Mouse (Mus musculus): ENCODE measurements around the gene Tnxb. TPM values are rescaled to one million over a fixed set of nuclear protein-coding genes. Genes with fewer than 3 reads are reported as not detected.

The Tnxb gene
- polyA plus RNA-seq, 1 experiment from 2014 or later: 3.0 TPM

GRCm38 (mm10) chr17:34644608-34645007, 25.7 kb upstream of the Tnxb start, which contains the start of gene Fkbpl:
Fkbpl (plus strand) TSS chr17:34644764.
- H3K9me3 ChIP-seq (ENCODE audit: control insufficient read depth, low read length): no peaks in the 10 kb centered on the region
- peak within 1 kb of the TSS; percentile 69 for H3K4me2 ChIP-seq (ENCODE audit: low read length)
- peak within 1 kb of the TSS; percentile 80 for H3K9ac ChIP-seq (ENCODE audit: low read length)
- H3K36me3 ChIP-seq (ENCODE audit: control insufficient read depth, insufficient read depth, low read length): peaks cover 9% of the 10 kb centered on the region
- H3K4me3 ChIP-seq (ENCODE audit: control insufficient read depth in 1 of 2, insufficient read depth in 1 of 2, low read depth in 1 of 2, low read length in 2 of 2): peak within 1 kb of the TSS; percentile 60 to 75
- 2% methylated on average over 16 of the region's 16 CpGs for WGBS
- H3K4me1 ChIP-seq (ENCODE audit: control insufficient read depth in 2 of 2, insufficient read depth in 2 of 2, low read length in 2 of 2): peaks cover 10 to 31% of the 10 kb centered on the region in 2 experiments
- no peaks in the 10 kb centered on the region for H3K27me3 ChIP-seq (ENCODE audit: control insufficient read depth, insufficient read depth, low read length)
- H3K27ac ChIP-seq (replicated peaks in 1 of 2; ENCODE audit: control insufficient read depth in 1 of 2, insufficient read depth in 1 of 2, low read depth in 2 of 2, low read length in 2 of 2): peak within 1 kb of the TSS; percentile 67 to 69
- peak; percentile 73 for ATAC-seq (ENCODE audit: insufficient number of reproducible peaks, insufficient read depth, low FRiP score, low read depth)

GRCm38 (mm10) chr17:34645256-34645829, 25.0 kb upstream of the Tnxb start:
- H3K4me1 ChIP-seq (ENCODE audit: control insufficient read depth in 2 of 2, insufficient read depth in 2 of 2, low read length in 2 of 2): peaks cover 10 to 31% of the 10 kb centered on the region in 2 experiments
- peak overlapping the region; percentile 80 for H3K9ac ChIP-seq (ENCODE audit: low read length)
- H3K27ac ChIP-seq (replicated peaks in 1 of 2; ENCODE audit: control insufficient read depth in 1 of 2, insufficient read depth in 1 of 2, low read depth in 2 of 2, low read length in 2 of 2): peak overlapping the region in 1 of 2 experiments; percentile 69; a peak in 2 of 4 replicates
- H3K4me2 ChIP-seq (ENCODE audit: low read length): peak overlapping the region; percentile 69
- no peak for ATAC-seq (ENCODE audit: insufficient number of reproducible peaks, insufficient read depth, low FRiP score, low read depth)
- no peaks in the 10 kb centered on the region for H3K27me3 ChIP-seq (ENCODE audit: control insufficient read depth, insufficient read depth, low read length)
- H3K4me3 ChIP-seq (ENCODE audit: control insufficient read depth in 1 of 2, insufficient read depth in 1 of 2, low read depth in 1 of 2, low read length in 2 of 2): peak overlapping the region; percentile 60 to 75
- peaks cover 16% of the 10 kb centered on the region for H3K36me3 ChIP-seq (ENCODE audit: control insufficient read depth, insufficient read depth, low read length)
- H3K9me3 ChIP-seq (ENCODE audit: control insufficient read depth, low read length): no peaks in the 10 kb centered on the region
- WGBS: 35% methylated on average over 10 of the region's 10 CpGs

- no peaks in the 10 kb centered on the region for H3K27me3 ChIP-seq (ENCODE audit: control insufficient read depth, insufficient read depth, low read length)
- no peak overlapping the region; a peak in 1 of 4 replicates for H3K4me3 ChIP-seq (ENCODE audit: control insufficient read depth in 1 of 2, insufficient read depth in 1 of 2, low read depth in 1 of 2, low read length in 2 of 2)
- H3K4me2 ChIP-seq (ENCODE audit: low read length): peak overlapping the region; percentile 69
- H3K36me3 ChIP-seq (ENCODE audit: control insufficient read depth, insufficient read depth, low read length): peaks cover 23% of the 10 kb centered on the region
- no peak for ATAC-seq (ENCODE audit: insufficient number of reproducible peaks, insufficient read depth, low FRiP score, low read depth)
- no peak overlapping the region for H3K27ac ChIP-seq (replicated peaks in 1 of 2; ENCODE audit: control insufficient read depth in 1 of 2, insufficient read depth in 1 of 2, low read depth in 2 of 2, low read length in 2 of 2)
- 83% methylated on average over 30 of the region's 30 CpGs for WGBS
- H3K9ac ChIP-seq (ENCODE audit: low read length): no peak overlapping the region
- no peaks in the 10 kb centered on the region for H3K9me3 ChIP-seq (ENCODE audit: control insufficient read depth, low read length)
- H3K4me1 ChIP-seq (ENCODE audit: control insufficient read depth in 2 of 2, insufficient read depth in 2 of 2, low read length in 2 of 2): peaks cover 10 to 26% of the 10 kb centered on the region in 2 experiments
These were observed 24.4 kb upstream of the Tnxb start for GRCm38 (mm10) chr17:34645831-34646511.

GRCm38 (mm10) chr17:34646906-34647787, 23.2 kb upstream of the Tnxb start, which contains the start of gene Atf6b:
Atf6b (plus strand) TSS chr17:34647146.
- peak within 1 kb of the TSS in 1 of 2 experiments; percentile 58; a peak in 1 of 4 replicates for H3K27ac ChIP-seq (replicated peaks in 1 of 2; ENCODE audit: control insufficient read depth in 1 of 2, insufficient read depth in 1 of 2, low read depth in 2 of 2, low read length in 2 of 2)
- no peaks in the 10 kb centered on the region for H3K27me3 ChIP-seq (ENCODE audit: control insufficient read depth, insufficient read depth, low read length)
- H3K4me3 ChIP-seq (ENCODE audit: control insufficient read depth in 1 of 2, insufficient read depth in 1 of 2, low read depth in 1 of 2, low read length in 2 of 2): peak within 1 kb of the TSS; percentile 67 to 94
- ATAC-seq (ENCODE audit: insufficient number of reproducible peaks, insufficient read depth, low FRiP score, low read depth): peak; percentile 95
- peak within 1 kb of the TSS; percentile 85 for H3K4me2 ChIP-seq (ENCODE audit: low read length)
- peak within 1 kb of the TSS; percentile 88 for H3K9ac ChIP-seq (ENCODE audit: low read length)
- peaks cover 33% of the 10 kb centered on the region for H3K36me3 ChIP-seq (ENCODE audit: control insufficient read depth, insufficient read depth, low read length)
- H3K9me3 ChIP-seq (ENCODE audit: control insufficient read depth, low read length): no peaks in the 10 kb centered on the region
- H3K4me1 ChIP-seq (ENCODE audit: control insufficient read depth in 2 of 2, insufficient read depth in 2 of 2, low read length in 2 of 2): peaks cover 9 to 25% of the 10 kb centered on the region in 2 experiments
- WGBS: under 1% methylated on average over 66 of the region's 66 CpGs

- Histone ChIP-seq H3K9me3 (ENCODE audit: control insufficient read depth, low read length) (no peaks in the 10 kb centered on the region), H3K27ac (replicated peaks in 1 of 2; ENCODE audit: control insufficient read depth in 1 of 2, insufficient read depth in 1 of 2, low read depth in 2 of 2, low read length in 2 of 2) (no peak overlapping the region), H3K27me3 (ENCODE audit: control insufficient read depth, insufficient read depth, low read length) (no peaks in the 10 kb centered on the region), H3K4me1 (ENCODE audit: control insufficient read depth in 2 of 2, insufficient read depth in 2 of 2, low read length in 2 of 2) (peaks cover 9 to 25% of the 10 kb centered on the region in 2 experiments), H3K36me3 (ENCODE audit: control insufficient read depth, insufficient read depth, low read length) (peaks cover 45% of the 10 kb centered on the region), H3K4me2 (ENCODE audit: low read length) (peak overlapping the region; percentile 85), H3K9ac (ENCODE audit: low read length) (peak overlapping the region; percentile 88), H3K4me3 (ENCODE audit: control insufficient read depth in 1 of 2, insufficient read depth in 1 of 2, low read depth in 1 of 2, low read length in 2 of 2) (no peak overlapping the region)
- 84% methylated on average over 16 of the region's 16 CpGs for WGBS
- no peak for ATAC-seq (ENCODE audit: insufficient number of reproducible peaks, insufficient read depth, low FRiP score, low read depth)
These were observed 22.0 kb upstream of the Tnxb start for GRCm38 (mm10) chr17:34648141-34648890.

GRCm38 (mm10) chr17:34649106-34649864, 21.1 kb upstream of the Tnxb start:
- H3K9ac ChIP-seq (ENCODE audit: low read length): no peak overlapping the region
- no peak for ATAC-seq (ENCODE audit: insufficient number of reproducible peaks, insufficient read depth, low FRiP score, low read depth)
- 86% methylated on average over 18 of the region's 18 CpGs for WGBS
- no peak overlapping the region for H3K4me2 ChIP-seq (ENCODE audit: low read length)
- H3K27ac ChIP-seq (replicated peaks in 1 of 2; ENCODE audit: control insufficient read depth in 1 of 2, insufficient read depth in 1 of 2, low read depth in 2 of 2, low read length in 2 of 2): no peak overlapping the region
- peaks cover 53% of the 10 kb centered on the region for H3K36me3 ChIP-seq (ENCODE audit: control insufficient read depth, insufficient read depth, low read length)
- no peaks in the 10 kb centered on the region for H3K9me3 ChIP-seq (ENCODE audit: control insufficient read depth, low read length)
- H3K27me3 ChIP-seq (ENCODE audit: control insufficient read depth, insufficient read depth, low read length): no peaks in the 10 kb centered on the region
- H3K4me1 ChIP-seq (ENCODE audit: control insufficient read depth in 2 of 2, insufficient read depth in 2 of 2, low read length in 2 of 2): peaks cover 9 to 26% of the 10 kb centered on the region in 2 experiments
- no peak overlapping the region for H3K4me3 ChIP-seq (ENCODE audit: control insufficient read depth in 1 of 2, insufficient read depth in 1 of 2, low read depth in 1 of 2, low read length in 2 of 2)
